Comparison of ENCODE assay signal across 17 mouse cellular contexts in the genomic region with DNA sequence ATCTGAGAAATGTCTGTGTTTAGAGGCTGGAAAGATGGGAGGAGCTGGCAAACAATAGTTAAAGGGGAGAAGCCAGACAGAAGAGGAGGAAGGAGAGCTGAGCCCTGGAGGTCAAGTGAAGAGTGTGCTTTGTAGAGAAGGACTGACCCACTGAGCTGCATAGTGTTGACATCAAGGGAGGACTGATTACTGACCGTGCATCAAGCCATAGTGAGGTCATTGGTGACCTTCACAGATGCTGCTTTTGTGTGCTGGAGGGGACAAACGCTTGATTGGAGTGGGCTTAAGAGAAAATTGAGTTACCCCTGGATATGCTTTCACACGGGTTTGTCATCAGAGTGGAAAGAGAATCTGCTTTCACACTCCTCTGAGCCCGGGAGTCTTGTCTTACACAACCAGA.
"Had no signal": no experiment of that assay in that cellular context is flagged by ENCODE, and none has a peak within 500 bp of the region (broad histone marks: within the 10 kb centered on the region; RNA-seq: fewer than 3 reads in every experiment).

No protein-coding gene starts in this region.

- DNase-seq: kidney, adult 18-20 months; liver; lung, adult 18-20 months; lung, postnatal 10 days; lung, postnatal 36 days; thymus, adult 18-20 months; thymus, postnatal 36 days had no signal

- H3K9me3 ChIP-seq: limb, embryonic 10.5 days; limb, embryonic 13.5 days; liver, embryonic 12.5 days; liver, embryonic 15.5 days; lung, embryonic 15.5 days; midbrain, embryonic 12.5 days; midbrain, embryonic 15.5 days had no signal

- H3K27me3 ChIP-seq: limb, embryonic 13.5 days; liver, embryonic 12.5 days; liver, embryonic 15.5 days; lung, embryonic 15.5 days; megakaryocyte, embryonic 14.5 days; midbrain, embryonic 12.5 days; midbrain, embryonic 15.5 days had no signal

- H3K4me2 ChIP-seq: limb, embryonic 13.5 days; liver, embryonic 12.5 days; liver, embryonic 15.5 days; lung, embryonic 15.5 days; midbrain, embryonic 12.5 days; midbrain, embryonic 15.5 days had no signal

- H3K27ac ChIP-seq: limb, embryonic 10.5 days; limb, embryonic 13.5 days; liver, embryonic 12.5 days; liver, embryonic 15.5 days; lung, embryonic 15.5 days; midbrain, embryonic 12.5 days; midbrain, embryonic 15.5 days had no signal

- H3K9ac ChIP-seq: limb, embryonic 13.5 days; liver, embryonic 12.5 days; liver, embryonic 15.5 days; lung, embryonic 15.5 days; midbrain, embryonic 12.5 days; midbrain, embryonic 15.5 days had no signal

- H3K36me3 ChIP-seq: limb, embryonic 10.5 days; limb, embryonic 13.5 days; liver, embryonic 12.5 days; liver, embryonic 15.5 days; lung, embryonic 15.5 days; midbrain, embryonic 12.5 days; midbrain, embryonic 15.5 days had no signal

- H3K4me3 ChIP-seq: limb, embryonic 10.5 days; limb, embryonic 13.5 days; liver, embryonic 12.5 days; liver, embryonic 15.5 days; lung, embryonic 15.5 days; megakaryocyte, embryonic 14.5 days; midbrain, embryonic 12.5 days; midbrain, embryonic 15.5 days had no signal

- H3K4me1 ChIP-seq: limb, embryonic 10.5 days; limb, embryonic 13.5 days; liver, embryonic 12.5 days; liver, embryonic 15.5 days; lung, embryonic 15.5 days; megakaryocyte, embryonic 14.5 days had no signal

- ATAC-seq: inflammation-experienced regulatory T-cells, adult 6 months; intestine, embryonic 16.5 days; liver, embryonic 12.5 days; midbrain, embryonic 15.5 days had no signal
